8 mouse cellular contexts compared by ENCODE assay signal in genomic region chr2:85050746-85051145, GRCm38 (mm10). TPM values are rescaled to one million over a fixed set of nuclear protein-coding genes. Genes with fewer than 3 reads are reported as not detected.
A peak's percentile ranks its signal among the peaks of the same experiment; 100 is the strongest.
DNase-seq lines count a peak whose midpoint lies in the region; ATAC-seq lines count a peak whose summit lies in the region.

No protein-coding gene starts in this region.

- peak overlapping the region; percentile 64 for H3K4me3 ChIP-seq in embryonic facial prominence, embryonic 13.5 days
- peak overlapping the region; percentile 19 for H3K4me3 ChIP-seq in hindbrain, embryonic 14.5 days (replicated peaks; ENCODE audit: low read length)
- H3K4me3 ChIP-seq in lung, embryonic 16.5 days (ENCODE audit: low read length): peak overlapping the region; percentile 53

- peaks cover 57% of the 10 kb centered on the region for H3K4me1 ChIP-seq in embryonic facial prominence, embryonic 13.5 days
- H3K4me1 ChIP-seq in hindbrain, embryonic 14.5 days (replicated peaks; ENCODE audit: control insufficient read depth, insufficient read depth, low read length): peaks cover 38% of the 10 kb centered on the region
- H3K4me1 ChIP-seq in lung, embryonic 16.5 days (replicated peaks; ENCODE audit: control insufficient read depth, insufficient read depth, low read length): peaks cover 46% of the 10 kb centered on the region

- 30% methylated on average over 9 of the region's 9 CpGs for WGBS in embryonic facial prominence, embryonic 13.5 days
- WGBS in hindbrain, embryonic 14.5 days: 62% methylated on average over 9 of the region's 9 CpGs
- WGBS in lung, embryonic 16.5 days: 13% methylated on average over 9 of the region's 9 CpGs

- peaks cover 58% of the 10 kb centered on the region for H3K36me3 ChIP-seq in embryonic facial prominence, embryonic 13.5 days
- H3K36me3 ChIP-seq in hindbrain, embryonic 14.5 days (replicated peaks; ENCODE audit: control insufficient read depth, insufficient read depth): peaks cover 57% of the 10 kb centered on the region
- peaks cover 31% of the 10 kb centered on the region for H3K36me3 ChIP-seq in lung, embryonic 16.5 days (ENCODE audit: control insufficient read depth, insufficient read depth, low read length)

- DNase-seq in right cerebral cortex, postnatal 14 days: peak; percentile 37
- no peak for DNase-seq in right cerebral cortex, adult 18-20 months
- no peak for DNase-seq in hindbrain, embryonic 14.5 days (ENCODE audit: low spot score)
- peak; percentile 80 for DNase-seq in urinary bladder, postnatal 14 days (ENCODE audit: low spot score)
- DNase-seq in left cerebral cortex, adult 11 months (ENCODE audit: low spot score): no peak

- no peaks in the 10 kb centered on the region for H3K9me3 ChIP-seq in embryonic facial prominence, embryonic 13.5 days
- no peaks in the 10 kb centered on the region for H3K9me3 ChIP-seq in hindbrain, embryonic 14.5 days (ENCODE audit: control insufficient read depth, low read length)
- H3K9me3 ChIP-seq in lung, embryonic 16.5 days (ENCODE audit: control insufficient read depth, low read length): no peaks in the 10 kb centered on the region

- ATAC-seq in embryonic facial prominence, embryonic 13.5 days (ENCODE audit: insufficient number of reproducible peaks, insufficient read depth, low FRiP score, low TSS enrichment, low read depth): no peak
- no peak for ATAC-seq in hindbrain, embryonic 14.5 days (ENCODE audit: low FRiP score)
- ATAC-seq in lung, embryonic 16.5 days (ENCODE audit: low read depth): peak; percentile 4
- no peak for ATAC-seq in frontal cortex, adult (ENCODE audit: low TSS enrichment)

- peak overlapping the region; percentile 71 for H3K9ac ChIP-seq in embryonic facial prominence, embryonic 13.5 days
- H3K9ac ChIP-seq in hindbrain, embryonic 14.5 days: peak overlapping the region; percentile 42
- H3K9ac ChIP-seq in lung, embryonic 16.5 days (ENCODE audit: low read length): peak overlapping the region; percentile 64

- peak overlapping the region; percentile 98 for H3K27ac ChIP-seq in embryonic facial prominence, embryonic 13.5 days
- peak overlapping the region; percentile 59 for H3K27ac ChIP-seq in hindbrain, embryonic 14.5 days
- peak overlapping the region; percentile 97 for H3K27ac ChIP-seq in lung, embryonic 16.5 days (ENCODE audit: low read length)

- no peaks in the 10 kb centered on the region for H3K27me3 ChIP-seq in embryonic facial prominence, embryonic 13.5 days
- no peaks in the 10 kb centered on the region for H3K27me3 ChIP-seq in hindbrain, embryonic 14.5 days (ENCODE audit: control insufficient read depth, insufficient read depth, low read length)
- H3K27me3 ChIP-seq in lung, embryonic 16.5 days (ENCODE audit: control insufficient read depth, insufficient read depth, low read depth, low read length): no peaks in the 10 kb centered on the region

- peak overlapping the region; percentile 77 for H3K4me2 ChIP-seq in embryonic facial prominence, embryonic 13.5 days
- H3K4me2 ChIP-seq in hindbrain, embryonic 14.5 days (replicated peaks): peak overlapping the region; percentile 65
- H3K4me2 ChIP-seq in lung, embryonic 16.5 days (ENCODE audit: low read depth, low read length): peak overlapping the region; percentile 78

RNA-seq across cellular contexts. Expression of gene Tnks1bp1, which starts 2.9 kb away (rescaled TPM):
- polyA plus RNA-seq in embryonic facial prominence, embryonic 13.5 days (2015; fragmentation: Nextera tagmentation; extraction: Ambion mirVana): 35.5 and 42.2 TPM in 2 replicates
- polyA plus RNA-seq in hindbrain, embryonic 14.5 days (2014; fragmentation: Nextera tagmentation; extraction: Ambion mirVana): 6.1 and 6.5 TPM in 2 replicates
- 56.5 and 65.8 TPM in 2 replicates for polyA plus RNA-seq in lung, embryonic 16.5 days (2015; fragmentation: Nextera tagmentation; extraction: Ambion mirVana)

RNA-seq across cellular contexts. Expression of gene P2rx3, which starts 13.5 kb away (rescaled TPM):
- polyA plus RNA-seq in embryonic facial prominence, embryonic 13.5 days (2015; fragmentation: Nextera tagmentation; extraction: Ambion mirVana): 1.1 and 1.6 TPM in 2 replicates
- polyA plus RNA-seq in hindbrain, embryonic 14.5 days (2014; fragmentation: Nextera tagmentation; extraction: Ambion mirVana): 2.9 and 4.1 TPM in 2 replicates
- polyA plus RNA-seq in lung, embryonic 16.5 days (2015; fragmentation: Nextera tagmentation; extraction: Ambion mirVana): 0.55 and 0.87 TPM in 2 replicates

RNA-seq across cellular contexts. Expression of gene Ssrp1, which starts 13.7 kb away (rescaled TPM):
- 291 and 303 TPM in 2 replicates for polyA plus RNA-seq in embryonic facial prominence, embryonic 13.5 days (2015; fragmentation: Nextera tagmentation; extraction: Ambion mirVana)
- 169 and 178 TPM in 2 replicates for polyA plus RNA-seq in hindbrain, embryonic 14.5 days (2014; fragmentation: Nextera tagmentation; extraction: Ambion mirVana)
- polyA plus RNA-seq in lung, embryonic 16.5 days (2015; fragmentation: Nextera tagmentation; extraction: Ambion mirVana): 260 and 271 TPM in 2 replicates

Comparison
In these comparisons a context has a peak if more than half of its experiments do, and no peak if none do; other contexts are left out.
1. DNase-seq: peak in right cerebral cortex, postnatal 14 days (single experiment) and urinary bladder, postnatal 14 days (single experiment); none in right cerebral cortex, adult 18-20 months (single experiment), hindbrain, embryonic 14.5 days (single experiment) and left cerebral cortex, adult 11 months (single experiment).
2. Peak in every context shown above with its lines, with median percentiles within 50 percentile points of each other: H3K27ac ChIP-seq, H3K4me2 ChIP-seq, H3K4me3 ChIP-seq and H3K9ac ChIP-seq.